Mouse (Mus musculus): ENCODE data around the gene Mvb12b. TPM values are rescaled to one million over a fixed set of nuclear protein-coding genes. Genes with fewer than 3 reads are reported as not detected.
A peak's percentile ranks its signal among the peaks of the same experiment; 100 is the strongest.

The Mvb12b gene
- polyA plus RNA-seq (2015; fragmentation: Nextera tagmentation; extraction: Ambion mirVana): 19.8 and 24.0 TPM in 2 replicates

GRCm38 (mm10) chr2:33887328-33888099 lies at the start of gene Mvb12b:
TSS of gene Mvb12b (minus strand) at chr2:33887946.
- ATAC-seq (replicated peaks; ENCODE audit: low FRiP score, low read depth) (peak; percentile 85), DNase-seq (ENCODE audit: low spot score) (peak; percentile 75)
- Histone ChIP-seq H3K9me3 (replicated peaks; ENCODE audit: low read length) (no peaks in the 10 kb centered on the region), H3K36me3 (ENCODE audit: insufficient read depth, low read length) (no peaks in the 10 kb centered on the region), H3K4me1 (replicated peaks; ENCODE audit: insufficient read depth, low read length) (peaks cover 23% of the 10 kb centered on the region), H3K4me2 (ENCODE audit: low read length) (peak within 1 kb of the TSS; percentile 91), H3K27ac (peak within 1 kb of the TSS; percentile 93), H3K9ac (ENCODE audit: low read depth, low read length) (peak within 1 kb of the TSS; percentile 97), H3K4me3 (replicated peaks; ENCODE audit: low read depth, low read length) (peak within 1 kb of the TSS; percentile 82), H3K27me3 (ENCODE audit: insufficient read depth, low read length) (no peaks in the 10 kb centered on the region)
- under 1% methylated on average over 55 of the region's 67 CpGs for WGBS
- no peak for TF ChIP-seq CTCF (IDR thresholded peaks at IDR 0.05; ENCODE audit: low read depth)

GRCm38 (mm10) chr2:33935756-33936155 lies 48.0 kb upstream of the Mvb12b start:
- no peak overlapping the region for H3K9ac ChIP-seq (ENCODE audit: low read depth, low read length)
- no peak overlapping the region for H3K27ac ChIP-seq
- ATAC-seq (replicated peaks; ENCODE audit: low FRiP score, low read depth): no peak
- H3K9me3 ChIP-seq (replicated peaks; ENCODE audit: low read length): no peaks in the 10 kb centered on the region
- no peak for DNase-seq (ENCODE audit: low spot score)
- WGBS: 45% methylated on average over 9 of the region's 9 CpGs
- H3K4me1 ChIP-seq (replicated peaks; ENCODE audit: insufficient read depth, low read length): no peaks in the 10 kb centered on the region
- H3K4me3 ChIP-seq (replicated peaks; ENCODE audit: low read depth, low read length): no peak overlapping the region
- no peaks in the 10 kb centered on the region for H3K36me3 ChIP-seq (ENCODE audit: insufficient read depth, low read length)
- no peak for TF ChIP-seq CTCF (IDR thresholded peaks at IDR 0.05; ENCODE audit: low read depth)
- no peak overlapping the region for H3K4me2 ChIP-seq (ENCODE audit: low read length)
- H3K27me3 ChIP-seq (ENCODE audit: insufficient read depth, low read length): no peaks in the 10 kb centered on the region

GRCm38 (mm10) chr2:33933606-33934510 lies 46.1 kb upstream of the Mvb12b start:
- no peak overlapping the region for H3K9ac ChIP-seq (ENCODE audit: low read depth, low read length)
- no peaks in the 10 kb centered on the region for H3K36me3 ChIP-seq (ENCODE audit: insufficient read depth, low read length)
- DNase-seq (ENCODE audit: low spot score): no peak
- no peak overlapping the region for H3K27ac ChIP-seq
- H3K4me2 ChIP-seq (ENCODE audit: low read length): no peak overlapping the region
- H3K27me3 ChIP-seq (ENCODE audit: insufficient read depth, low read length): no peaks in the 10 kb centered on the region
- no peak for TF ChIP-seq CTCF (IDR thresholded peaks at IDR 0.05; ENCODE audit: low read depth)
- H3K4me1 ChIP-seq (replicated peaks; ENCODE audit: insufficient read depth, low read length): no peaks in the 10 kb centered on the region
- no peak overlapping the region for H3K4me3 ChIP-seq (replicated peaks; ENCODE audit: low read depth, low read length)
- ATAC-seq (replicated peaks; ENCODE audit: low FRiP score, low read depth): peak; percentile 63
- WGBS: 68% methylated on average over 10 of the region's 10 CpGs
- H3K9me3 ChIP-seq (replicated peaks; ENCODE audit: low read length): no peaks in the 10 kb centered on the region

- ATAC-seq (replicated peaks; ENCODE audit: low FRiP score, low read depth): no peak
- TF ChIP-seq CTCF (IDR thresholded peaks at IDR 0.05; ENCODE audit: low read depth): no peak
- Histone ChIP-seq H3K4me1 (replicated peaks; ENCODE audit: insufficient read depth, low read length) (no peaks in the 10 kb centered on the region), H3K4me3 (replicated peaks; ENCODE audit: low read depth, low read length) (no peak overlapping the region), H3K27ac (no peak overlapping the region), H3K27me3 (ENCODE audit: insufficient read depth, low read length) (no peaks in the 10 kb centered on the region), H3K9me3 (replicated peaks; ENCODE audit: low read length) (no peaks in the 10 kb centered on the region), H3K9ac (ENCODE audit: low read depth, low read length) (no peak overlapping the region), H3K4me2 (ENCODE audit: low read length) (no peak overlapping the region), H3K36me3 (ENCODE audit: insufficient read depth, low read length) (no peaks in the 10 kb centered on the region)
- WGBS: 73% methylated on average over 5 of the region's 5 CpGs
- DNase-seq (ENCODE audit: low spot score): no peak
Observed at GRCm38 (mm10) chr2:33931161-33931560, 43.4 kb upstream of the Mvb12b start.

- H3K27me3 ChIP-seq (ENCODE audit: insufficient read depth, low read length): peaks cover 5% of the 10 kb centered on the region; the same call in 1 of the 2 replicates
- ATAC-seq (replicated peaks; ENCODE audit: low FRiP score, low read depth) (no peak), DNase-seq (ENCODE audit: low spot score) (no peak)
- H3K36me3 ChIP-seq (ENCODE audit: insufficient read depth, low read length): no peaks in the 10 kb centered on the region
- H3K9ac ChIP-seq (ENCODE audit: low read depth, low read length): no peak overlapping the region
- no peak overlapping the region for H3K4me3 ChIP-seq (replicated peaks; ENCODE audit: low read depth, low read length)
- H3K4me2 ChIP-seq (ENCODE audit: low read length): no peak overlapping the region
- peaks cover 4% of the 10 kb centered on the region; the same call in 1 of the 2 replicates for H3K4me1 ChIP-seq (replicated peaks; ENCODE audit: insufficient read depth, low read length)
- TF ChIP-seq CTCF (IDR thresholded peaks at IDR 0.05; ENCODE audit: low read depth): no peak
- H3K9me3 ChIP-seq (replicated peaks; ENCODE audit: low read length): no peaks in the 10 kb centered on the region
- 69% methylated on average over 5 of the region's 5 CpGs for WGBS
- H3K27ac ChIP-seq: no peak overlapping the region
Observed at GRCm38 (mm10) chr2:33925288-33925687, 37.5 kb upstream of the Mvb12b start.

- H3K9ac ChIP-seq (ENCODE audit: low read depth, low read length): no peak overlapping the region
- no peak for ATAC-seq (replicated peaks; ENCODE audit: low FRiP score, low read depth)
- H3K4me3 ChIP-seq (replicated peaks; ENCODE audit: low read depth, low read length): no peak overlapping the region
- DNase-seq (ENCODE audit: low spot score): no peak
- H3K9me3 ChIP-seq (replicated peaks; ENCODE audit: low read length): no peaks in the 10 kb centered on the region
- H3K4me2 ChIP-seq (ENCODE audit: low read length): no peak overlapping the region
- no peak for TF ChIP-seq CTCF (IDR thresholded peaks at IDR 0.05; ENCODE audit: low read depth)
- WGBS: 73% methylated on average over 5 of the region's 5 CpGs
- peaks cover 5% of the 10 kb centered on the region; the same call in 1 of the 2 replicates for H3K27me3 ChIP-seq (ENCODE audit: insufficient read depth, low read length)
- H3K36me3 ChIP-seq (ENCODE audit: insufficient read depth, low read length): no peaks in the 10 kb centered on the region
- no peak overlapping the region for H3K27ac ChIP-seq
- H3K4me1 ChIP-seq (replicated peaks; ENCODE audit: insufficient read depth, low read length): peaks cover 10% of the 10 kb centered on the region; the same call in 1 of the 2 replicates
Observed at GRCm38 (mm10) chr2:33923482-33923881, 35.7 kb upstream of the Mvb12b start.
